Mouse (Mus musculus) forebrain, embryonic 11.5 days (tissue): ENCODE data around the gene AC124108.1. TPM values are rescaled to one million over a fixed set of nuclear protein-coding genes. Genes with fewer than 3 reads are reported as not detected.

Experiments used
- ATAC-seq: fragments of 200-750 bp; cut with Nextera tagmentation; replicated peaks from 2 replicates; pipeline ENCODE4 v1.8.0; 2017; ENCODE audit warnings: moderate TSS enrichment; ENCODE audit not compliant: low FRiP score
- DNase-seq: peaks from one replicate; pipeline ENCODE4 v3.0.0-alpha.2; 2017; ENCODE audit warnings: low spot score
- H3K27ac ChIP-seq: fragments of 300-500 bp; sonication (generic); 2 replicates; pipeline ENCODE4 v1.5.1; 2014; ENCODE audit warnings: low read depth, low read length
- H3K27me3 ChIP-seq: fragments of 300-500 bp; sonication (generic); 2 replicates; pipeline ENCODE4 v1.6.1; 2014; ENCODE audit warnings: mild to moderate bottlenecking, low read length, mixed read lengths; ENCODE audit not compliant: control insufficient read depth, insufficient read depth
- H3K36me3 ChIP-seq: fragments of 300-500 bp; sonication (generic); 2 replicates; pipeline ENCODE4 v1.6.1; 2014; ENCODE audit warnings: mild to moderate bottlenecking, low read length, moderate library complexity, mixed read lengths; ENCODE audit not compliant: control insufficient read depth, insufficient read depth
- H3K4me1 ChIP-seq: fragments of 300-500 bp; sonication (generic); replicated peaks from 2 replicates; pipeline ENCODE4 v1.6.1; 2014; ENCODE audit warnings: low read length, mixed read lengths; ENCODE audit not compliant: control insufficient read depth, insufficient read depth
- H3K4me2 ChIP-seq: fragments of 300-500 bp; sonication (generic); 2 replicates; pipeline ENCODE4 v1.6.1; 2014; ENCODE audit warnings: low read depth, mild to moderate bottlenecking, low read length, moderate library complexity, mixed read lengths; ENCODE audit not compliant: severe bottlenecking
- H3K4me3 ChIP-seq: fragments of 300-500 bp; sonication (generic); 2 replicates; pipeline ENCODE4 v1.5.1; 2014; ENCODE audit warnings: low read depth, low read length
- H3K9ac ChIP-seq: fragments of 300-500 bp; sonication (generic); 2 replicates; pipeline ENCODE4 v1.6.1; 2014; ENCODE audit warnings: low read length
- H3K9me3 ChIP-seq: fragments of 300-500 bp; sonication (generic); 2 replicates; pipeline ENCODE4 v1.6.1; 2016; ENCODE audit warnings: low read length, mixed read lengths; ENCODE audit not compliant: control insufficient read depth
- WGBS: fragments of 180-500 bp; shearing (Covaris S2); extraction: QIAGEN DNeasy Blood & Tissue Kit; methylation state at CpG from one replicate; pipeline ENCODE4 v1.1.7; 2014; 5-methylcytosine and 5-hydroxymethylcytosine counted together
- polyA plus RNA-seq: library from polyadenylated mRNA; unstranded; fragments of >200 nt; fragmentation: Nextera tagmentation; extraction: Ambion mirVana; gene quantifications from 2 replicates; pipeline ENCODE4 v1.2.1, GENCODE M21; 2014

Gene AC124108.1
- polyA plus RNA-seq, 1 experiment from 2014 or later: 5.6 TPM

DNA sequence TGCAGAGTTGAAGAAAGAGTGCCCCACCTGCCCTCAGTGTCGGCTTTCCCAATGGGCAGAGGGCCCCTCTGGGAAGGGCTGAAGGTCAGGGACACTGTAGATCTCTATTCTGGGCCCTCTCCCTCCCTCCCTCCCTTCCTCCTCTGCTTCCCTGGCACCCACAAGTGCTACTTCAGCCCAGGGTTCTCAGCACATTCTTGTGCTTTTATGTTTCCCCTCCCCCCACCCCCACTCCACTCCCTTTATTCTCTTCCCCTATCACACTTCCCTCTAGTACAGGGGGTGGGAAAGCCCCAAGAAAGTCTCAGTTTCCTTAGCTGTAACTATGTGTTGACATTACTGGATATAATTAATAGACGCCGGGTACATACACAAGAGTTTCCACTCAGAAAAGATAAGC is 3.4 kb downstream of the AC124108.1 start:
- H3K4me2 ChIP-seq: peak overlapping the region; percentile 18; the same call in 1 of the 2 replicates
- WGBS: 44% methylated on average over 3 of the region's 3 CpGs
- H3K9ac ChIP-seq: peak overlapping the region; percentile 31
- H3K36me3 ChIP-seq: no peaks in the 10 kb centered on the region
- no peak overlapping the region for H3K4me3 ChIP-seq
- ATAC-seq: no peak
- no peak overlapping the region for H3K27ac ChIP-seq
- no peaks in the 10 kb centered on the region for H3K9me3 ChIP-seq
- H3K27me3 ChIP-seq: no peaks in the 10 kb centered on the region; the same call in 1 of the 2 replicates
- H3K4me1 ChIP-seq: peaks cover 73% of the 10 kb centered on the region
- DNase-seq: no peak

DNA sequence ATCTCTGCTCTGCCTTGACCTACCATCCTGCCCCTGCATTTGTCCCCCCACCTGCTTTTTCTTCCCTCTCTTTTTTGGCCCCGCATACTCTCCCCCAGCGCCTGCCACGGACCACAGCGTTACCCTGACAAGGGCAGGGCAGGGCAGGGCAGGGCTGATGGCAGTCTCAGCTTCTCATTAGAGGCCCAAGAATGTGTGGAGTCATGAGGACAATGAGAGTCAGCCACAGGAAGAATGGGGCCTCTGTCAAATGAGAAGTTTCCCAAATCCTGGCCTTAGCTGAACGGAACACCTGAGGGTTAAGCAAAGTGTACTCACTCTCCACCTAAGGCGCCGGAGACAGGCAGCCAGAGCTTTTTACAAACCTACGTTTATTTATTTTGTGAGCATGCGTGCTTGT is 3.8 kb downstream of the AC124108.1 start:
- Histone ChIP-seq H3K9ac (peak overlapping the region; percentile 31), H3K4me3 (no peak overlapping the region), H3K4me1 (peaks cover 75% of the 10 kb centered on the region), H3K9me3 (no peaks in the 10 kb centered on the region), H3K36me3 (no peaks in the 10 kb centered on the region), H3K4me2 (peak overlapping the region; percentile 18), H3K27me3 (no peaks in the 10 kb centered on the region), H3K27ac (no peak overlapping the region)
- no peak for ATAC-seq
- 25% methylated on average over 9 of the region's 9 CpGs for WGBS
- no peak for DNase-seq

DNA sequence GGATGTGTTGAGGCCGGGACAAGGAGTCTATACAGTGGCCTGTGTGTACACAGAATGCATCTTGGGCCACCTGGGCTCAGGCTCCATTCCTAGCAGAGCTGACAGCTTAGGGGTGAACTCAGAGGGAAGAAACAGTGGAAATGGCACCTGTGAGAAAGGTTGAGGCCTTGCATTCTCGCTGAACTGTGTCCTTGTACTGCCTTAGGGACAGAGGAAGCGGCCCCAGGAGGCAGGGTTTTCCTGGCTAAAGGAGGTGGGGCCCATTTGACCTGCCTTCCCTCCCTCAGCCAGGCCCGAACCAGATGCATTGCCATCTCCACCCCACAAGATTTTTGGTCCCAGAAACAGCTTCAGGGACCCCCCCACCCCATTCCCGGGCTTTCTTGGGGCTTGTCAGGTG is 4.4 kb downstream of the AC124108.1 start:
- Histone ChIP-seq H3K27me3 (no peaks in the 10 kb centered on the region), H3K4me1 (peaks cover 79% of the 10 kb centered on the region), H3K4me3 (no peak overlapping the region), H3K4me2 (peak overlapping the region; percentile 16; the same call in 1 of the 2 replicates), H3K9ac (peak overlapping the region; percentile 12; the same call in 1 of the 2 replicates), H3K36me3 (no peaks in the 10 kb centered on the region), H3K9me3 (no peaks in the 10 kb centered on the region), H3K27ac (peak overlapping the region; percentile 55; the same call in 1 of the 2 replicates)
- no peak for DNase-seq
- no peak for ATAC-seq
- WGBS: 26% methylated on average over 5 of the region's 5 CpGs

DNA sequence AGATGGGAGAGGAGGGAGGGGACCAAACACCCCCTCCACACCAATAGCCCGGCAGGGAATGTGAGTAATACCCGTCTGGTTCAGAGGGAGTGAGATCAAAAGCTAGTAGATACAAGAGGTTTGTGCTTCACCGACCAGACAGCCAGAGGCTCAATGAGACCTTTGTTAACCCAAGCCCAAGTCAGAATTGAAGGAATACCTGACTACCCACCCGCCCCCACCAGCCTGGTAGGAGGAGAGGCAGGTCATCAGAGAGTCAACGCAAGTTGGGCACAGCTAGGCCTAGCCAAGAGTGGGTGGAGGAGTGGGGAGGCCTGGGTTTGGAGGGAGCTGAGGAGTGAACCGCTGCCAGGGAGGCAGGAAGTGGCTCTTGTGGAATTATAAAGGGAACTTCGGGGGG is 5.1 kb downstream of the AC124108.1 start:
- DNase-seq: peak; percentile 56
- H3K27ac ChIP-seq: peak overlapping the region; percentile 55; the same call in 1 of the 2 replicates

DNA sequence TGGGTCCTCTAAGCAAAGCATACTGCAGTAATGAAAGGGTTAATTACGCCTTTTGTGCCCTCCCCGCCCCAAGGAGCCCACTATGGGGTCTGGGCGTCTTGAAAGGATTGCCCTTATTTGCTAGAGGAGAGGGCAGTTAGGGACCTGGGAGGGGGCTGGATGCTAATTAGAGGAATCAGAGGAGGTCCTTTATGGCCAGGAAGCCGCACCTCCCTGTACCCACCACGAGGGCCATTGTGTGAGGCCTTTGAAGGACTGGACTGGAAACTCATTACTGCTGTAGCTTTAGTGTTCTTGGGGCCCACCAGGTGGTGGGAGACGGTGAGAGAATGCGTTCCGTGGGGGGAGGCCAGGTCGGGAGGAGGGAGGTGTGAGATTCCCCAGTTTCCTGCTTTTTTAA is 6.4 kb downstream of the AC124108.1 start:
- ATAC-seq: peak; percentile 56
- Histone ChIP-seq H3K4me2 (peak overlapping the region; percentile 26; the same call in 1 of the 2 replicates), H3K36me3 (no peaks in the 10 kb centered on the region), H3K27me3 (no peaks in the 10 kb centered on the region), H3K4me1 (peaks cover 81% of the 10 kb centered on the region), H3K9ac (peak overlapping the region; percentile 5; the same call in 1 of the 2 replicates), H3K9me3 (no peaks in the 10 kb centered on the region), H3K27ac (peak overlapping the region; percentile 54), H3K4me3 (no peak overlapping the region)
- WGBS: 3% methylated on average over 9 of the region's 9 CpGs
- peak; percentile 83 for DNase-seq

More for the DNA sequence above, 5.1 kb downstream of the AC124108.1 start:
- WGBS: 6% methylated on average over 7 of the region's 7 CpGs
- Histone ChIP-seq H3K4me1 (peaks cover 79% of the 10 kb centered on the region), H3K9ac (peak overlapping the region; percentile 16; the same call in 1 of the 2 replicates), H3K27me3 (no peaks in the 10 kb centered on the region), H3K4me3 (no peak overlapping the region), H3K9me3 (no peaks in the 10 kb centered on the region), H3K4me2 (peak overlapping the region; percentile 11; the same call in 1 of the 2 replicates), H3K36me3 (no peaks in the 10 kb centered on the region)
- no peak for ATAC-seq

DNA sequence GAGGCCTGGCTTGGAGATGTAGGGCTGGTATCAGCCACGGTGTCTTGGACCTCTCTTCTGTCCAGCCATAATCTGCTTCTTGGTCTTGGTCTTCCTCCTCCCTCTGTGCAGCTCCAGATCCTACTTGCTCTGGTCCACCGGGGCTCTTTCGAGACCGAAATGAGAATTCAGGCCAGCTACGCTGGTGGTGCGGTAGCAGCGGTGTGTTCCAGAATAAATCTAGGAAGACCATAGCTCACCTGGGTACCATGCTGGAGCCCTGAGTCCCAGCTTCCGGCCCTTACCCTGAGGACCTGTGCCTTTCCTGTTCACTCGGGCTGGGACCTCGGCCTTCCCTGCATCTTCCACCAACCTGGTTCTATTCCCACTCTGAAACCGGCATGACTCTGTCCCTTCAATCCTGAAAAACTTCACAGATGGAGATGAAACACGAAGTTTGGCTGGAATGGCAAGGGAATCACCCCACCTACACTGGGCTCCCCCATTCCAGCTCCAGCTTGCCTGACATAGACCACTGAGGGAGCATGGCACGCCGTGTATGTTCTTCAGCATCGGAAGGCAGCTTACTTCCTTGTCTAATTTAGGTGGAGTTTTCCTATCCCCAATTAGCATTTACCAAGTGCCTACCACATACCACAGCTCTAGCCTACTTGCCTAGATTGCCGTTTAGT is 7.3 kb downstream of the AC124108.1 start:
- Histone ChIP-seq H3K36me3 (no peaks in the 10 kb centered on the region), H3K4me1 (peaks cover 74% of the 10 kb centered on the region), H3K4me3 (no peak overlapping the region), H3K9me3 (no peaks in the 10 kb centered on the region), H3K27me3 (no peaks in the 10 kb centered on the region), H3K27ac (peak overlapping the region; percentile 54), H3K9ac (no peak overlapping the region), H3K4me2 (no peak overlapping the region; the same call in 1 of the 2 replicates)
- ATAC-seq (no peak), DNase-seq (no peak)
- WGBS: 76% methylated on average over 16 of the region's 16 CpGs

DNA sequence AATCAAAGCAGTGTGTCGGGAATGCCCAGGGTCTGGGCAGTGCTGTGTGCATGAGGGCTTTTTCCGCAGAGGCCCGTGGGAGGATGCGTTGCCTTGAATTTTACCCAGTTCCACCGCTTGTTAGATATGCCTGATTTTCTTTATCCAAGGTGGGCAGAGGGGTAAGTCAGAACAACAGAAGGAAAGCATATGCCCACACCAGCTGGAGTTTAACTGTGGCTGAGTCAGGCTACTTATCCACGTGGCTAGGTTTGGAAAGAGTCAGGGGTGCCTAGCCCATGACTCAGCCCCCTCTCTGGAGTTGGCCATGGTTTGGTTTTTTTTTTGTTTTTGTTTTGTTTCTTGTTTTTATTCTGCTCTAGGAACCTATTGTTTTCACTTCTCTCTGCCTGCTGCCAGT is 8.0 kb downstream of the AC124108.1 start:
- Histone ChIP-seq H3K27ac (0 out of 2 replicates have a peak overlapping the region, but pooled peaks have one; percentile 43), H3K4me2 (no peak overlapping the region), H3K36me3 (no peaks in the 10 kb centered on the region), H3K4me1 (peaks cover 70% of the 10 kb centered on the region), H3K9me3 (no peaks in the 10 kb centered on the region), H3K4me3 (no peak overlapping the region), H3K27me3 (no peaks in the 10 kb centered on the region), H3K9ac (no peak overlapping the region)
- ATAC-seq: no peak
- DNase-seq: no peak
- 69% methylated on average over 6 of the region's 6 CpGs for WGBS

DNA sequence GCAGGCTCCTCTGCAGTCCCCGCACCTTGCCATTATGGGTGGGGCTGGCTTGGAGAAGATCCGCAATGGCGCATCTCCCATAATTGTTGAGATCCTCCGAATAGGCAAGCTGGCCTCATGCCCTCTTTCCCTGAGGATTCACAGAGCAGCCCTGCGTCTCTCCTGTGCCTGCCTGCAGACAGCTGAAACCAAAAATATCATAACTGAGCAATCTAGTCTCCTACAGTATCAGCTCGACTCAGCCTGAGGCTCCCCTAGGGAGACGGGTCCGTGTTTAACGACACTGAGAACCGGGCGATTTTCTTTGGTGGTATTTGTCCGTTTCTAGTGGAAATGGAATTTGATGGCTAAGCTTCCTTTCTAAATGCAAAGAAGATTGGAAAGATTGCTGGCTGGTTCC is 8.7 kb downstream of the AC124108.1 start:
- Histone ChIP-seq H3K36me3 (no peaks in the 10 kb centered on the region), H3K4me3 (no peak overlapping the region), H3K27ac (peak overlapping the region; percentile 74), H3K9me3 (no peaks in the 10 kb centered on the region), H3K9ac (peak overlapping the region; percentile 20), H3K4me1 (peaks cover 64% of the 10 kb centered on the region), H3K27me3 (no peaks in the 10 kb centered on the region), H3K4me2 (peak overlapping the region; percentile 32; the same call in 1 of the 2 replicates)
- 8% methylated on average over 12 of the region's 12 CpGs for WGBS
- ATAC-seq: no peak
- no peak for DNase-seq
